Mouse (Mus musculus) MEL (cell line): ENCODE results near the gene Gsta2. TPM values are rescaled to one million over a fixed set of nuclear protein-coding genes. Genes with fewer than 3 reads are reported as not detected.
"Not testable (repeated sequence)": the region's sequence is repeated elsewhere in the genome, so short reads cannot be mapped to it uniquely, and the experiment has no call there.

Source experiments
- DNase-seq: peaks from one replicate; pipeline ENCODE4 v3.0.0; 2011; ENCODE audit warnings: low read depth, low spot score
- H3K27ac ChIP-seq: 2 replicates; pipeline ENCODE4 v1.5.1; 2012; ENCODE audit warnings: low read depth, mild to moderate bottlenecking, control low read depth, low read length, moderate library complexity; ENCODE audit not compliant: control insufficient read depth
- H3K27me3 ChIP-seq, 2 experiments: fragments of 150-350 bp in 1 of 2; sonication (generic) in 1 of 2; 2 replicates each; pipeline ENCODE4 v1.6.1; 2012; ENCODE audit warnings: low read length in 2 of 2, mild to moderate bottlenecking in 2 of 2, improper control_type of control experiment in 1 of 2, moderate library complexity in 1 of 2; ENCODE audit not compliant: insufficient read depth in 2 of 2, control insufficient read depth in 1 of 2
- H3K36me3 ChIP-seq, 2 experiments: 2 replicates each; pipeline ENCODE4 v1.6.1; 2012 to 2014; ENCODE audit warnings: low read length in 2 of 2, improper control_type of control experiment in 1 of 2, inconsistent platforms in 1 of 2, mild to moderate bottlenecking in 1 of 2; ENCODE audit not compliant: insufficient read depth in 2 of 2, control insufficient read depth in 1 of 2
- H3K4me1 ChIP-seq, 2 experiments: fragments of 150-350 bp in 1 of 2; sonication (generic) in 1 of 2; 2 replicates each; pipeline ENCODE4 v1.6.1; 2012; ENCODE audit warnings: low read length in 2 of 2, improper control_type of control experiment in 1 of 2, mild to moderate bottlenecking in 1 of 2; ENCODE audit not compliant: insufficient read depth in 2 of 2, control insufficient read depth in 1 of 2
- H3K4me3 ChIP-seq, 2 experiments: fragments of 150-350 bp in 1 of 2; sonication (generic) in 1 of 2; 2 replicates each; pipeline ENCODE4 v1.5.1; 2012; ENCODE audit warnings: low read depth in 2 of 2, low read length in 2 of 2, mild to moderate bottlenecking in 2 of 2, moderate library complexity in 2 of 2, control low read depth in 1 of 2, improper control_type of control experiment in 1 of 2; ENCODE audit not compliant: control insufficient read depth in 1 of 2, insufficient read depth in 1 of 2
- H3K79me2 ChIP-seq: 2 replicates; pipeline ENCODE4 v1.6.1; 2012; ENCODE audit warnings: mild to moderate bottlenecking, low read length, moderate library complexity; ENCODE audit not compliant: control insufficient read depth, poor library complexity, insufficient read depth
- H3K9ac ChIP-seq: 2 replicates; pipeline ENCODE4 v1.6.1; 2012; ENCODE audit warnings: low read depth, mild to moderate bottlenecking, control low read depth, low read length, moderate library complexity; ENCODE audit not compliant: control insufficient read depth, poor library complexity, severe bottlenecking
- H3K9me3 ChIP-seq: fragments of 150-350 bp; sonication (generic); replicated peaks from 2 replicates; pipeline ENCODE4 v1.6.1; 2012; ENCODE audit warnings: mild to moderate bottlenecking, low read length, improper control_type of control experiment, moderate library complexity; ENCODE audit not compliant: insufficient read depth
- BHLHE40 ChIP-seq: IDR thresholded peaks from 2 replicates; pipeline ENCODE4 v1.6.1; 2012; ENCODE audit warnings: low read depth, mild to moderate bottlenecking, inconsistent platforms, low read length, improper control_type of control experiment, borderline replicate concordance
- CHD1 ChIP-seq: IDR thresholded peaks from 2 replicates; pipeline ENCODE4 v1.6.1; 2012; ENCODE audit warnings: low read depth, mild to moderate bottlenecking, inconsistent platforms, low read length, improper control_type of control experiment
- CHD2 ChIP-seq: IDR thresholded peaks from 2 replicates; pipeline ENCODE4 v1.6.1; 2011; ENCODE audit warnings: low read length, improper control_type of control experiment
- E2F4 ChIP-seq: IDR thresholded peaks from 2 replicates; pipeline ENCODE4 v1.6.1; 2011; ENCODE audit warnings: low read depth, low read length, improper control_type of control experiment, borderline replicate concordance
- ELF1 ChIP-seq: IDR thresholded peaks from 2 replicates; pipeline ENCODE4 v1.6.1; 2014; ENCODE audit warnings: low read depth, mild to moderate bottlenecking, inconsistent platforms, low read length, improper control_type of control experiment, moderate library complexity
- EP300 ChIP-seq, 2 experiments: IDR thresholded peaks; 2 replicates each; pipeline ENCODE4 v1.6.1; 2011; ENCODE audit warnings: improper control_type of control experiment in 2 of 2, low read length in 2 of 2, low read depth in 1 of 2, mild to moderate bottlenecking in 1 of 2
- ETS1 ChIP-seq: IDR thresholded peaks from 2 replicates; pipeline ENCODE4 v1.6.1; 2012; ENCODE audit warnings: low read depth, mild to moderate bottlenecking, inconsistent platforms, low read length, improper control_type of control experiment, moderate library complexity
- JUND ChIP-seq: IDR thresholded peaks from 2 replicates; pipeline ENCODE4 v1.6.1; 2011; ENCODE audit warnings: low read depth, mild to moderate bottlenecking, improper control_type of control experiment, low read length
- KAT2A ChIP-seq: conservative IDR thresholded peaks from 2 replicates; pipeline ENCODE4 v1.6.1; 2012; ENCODE audit warnings: low read depth, low read length, improper control_type of control experiment, inconsistent platforms
- MEF2A ChIP-seq: IDR thresholded peaks from 2 replicates; pipeline ENCODE4 v1.6.1; 2014; ENCODE audit warnings: low read depth, mild to moderate bottlenecking, inconsistent platforms, low read length, improper control_type of control experiment; ENCODE audit not compliant: poor library complexity, insufficient replicate concordance, severe bottlenecking; ENCODE audit errors: extremely low read depth
- MYB ChIP-seq: IDR thresholded peaks from 2 replicates; pipeline ENCODE4 v1.6.1; 2011; ENCODE audit warnings: mild to moderate bottlenecking, low read depth, low read length, improper control_type of control experiment
- MYC ChIP-seq: IDR thresholded peaks from 2 replicates; pipeline ENCODE4 v1.6.1; 2011; ENCODE audit warnings: low read depth, mild to moderate bottlenecking, low read length, improper control_type of control experiment, moderate library complexity
- NELFE ChIP-seq: IDR thresholded peaks from 2 replicates; pipeline ENCODE4 v1.6.1; 2011; ENCODE audit warnings: low read depth, low read length, improper control_type of control experiment
- NRF1 ChIP-seq: IDR thresholded peaks from 2 replicates; pipeline ENCODE4 v1.6.1; 2014; ENCODE audit warnings: low read depth, mild to moderate bottlenecking, inconsistent platforms, low read length, improper control_type of control experiment, moderate library complexity; ENCODE audit not compliant: poor library complexity, insufficient read depth, severe bottlenecking
- SIN3A ChIP-seq: IDR thresholded peaks from 2 replicates; pipeline ENCODE4 v1.6.1; 2012; ENCODE audit warnings: low read length, improper control_type of control experiment, inconsistent platforms
- SMC3 ChIP-seq: IDR thresholded peaks from 2 replicates; pipeline ENCODE4 v1.6.1; 2011; ENCODE audit warnings: low read depth, low read length, improper control_type of control experiment
- TCF12 ChIP-seq: IDR thresholded peaks from 2 replicates; pipeline ENCODE4 v1.6.1; 2014; ENCODE audit warnings: low read depth, mild to moderate bottlenecking, inconsistent platforms, low read length, improper control_type of control experiment, moderate library complexity
- UBTF ChIP-seq: IDR thresholded peaks from 2 replicates; pipeline ENCODE4 v1.6.1; 2012; ENCODE audit warnings: low read depth, mild to moderate bottlenecking, inconsistent platforms, low read length, improper control_type of control experiment, moderate library complexity, borderline replicate concordance; ENCODE audit not compliant: insufficient read depth
- USF1 ChIP-seq: IDR thresholded peaks from 2 replicates; pipeline ENCODE4 v1.6.1; 2014; ENCODE audit warnings: low read depth, mild to moderate bottlenecking, inconsistent platforms, low read length, improper control_type of control experiment, moderate library complexity
- ZC3H11A ChIP-seq: IDR thresholded peaks from 2 replicates; pipeline ENCODE4 v1.6.1; 2012; ENCODE audit warnings: low read depth, mild to moderate bottlenecking, inconsistent platforms, low read length, improper control_type of control experiment
- ZKSCAN1 ChIP-seq: IDR thresholded peaks from 2 replicates; pipeline ENCODE4 v1.6.1; 2012; ENCODE audit warnings: low read depth, mild to moderate bottlenecking, inconsistent platforms, low read length, improper control_type of control experiment, moderate library complexity
- ZMIZ1 ChIP-seq: IDR thresholded peaks from 2 replicates; pipeline ENCODE4 v1.6.1; 2012; ENCODE audit warnings: low read depth, mild to moderate bottlenecking, inconsistent platforms, low read length, improper control_type of control experiment, moderate library complexity
- polyA plus RNA-seq, 2 experiments: library from polyadenylated mRNA; stranded (reverse) in 1 of 2; unstranded in 1 of 2; fragments of >175 nt in 1 of 2; fragments of >200 nt in 1 of 2; gene quantifications; 2 replicates each; pipeline versions ENCODE4 v1.2.1 to v1.2.4; 2012; ENCODE audit warnings: low replicate concordance in 2 of 2, low read depth in 1 of 2; ENCODE audit not compliant: insufficient read length in 2 of 2, insufficient read depth in 1 of 2, missing spikeins in 1 of 2
- total RNA-seq: library from RNA; depleted of rRNA; stranded (reverse); fragments of 300-350 nt; gene quantifications from 2 replicates; pipeline ENCODE4 v1.2.3, GENCODE M21; 2012

Gsta2 gene
- total and polyA plus RNA-seq, 3 experiments = not detected

DNA sequence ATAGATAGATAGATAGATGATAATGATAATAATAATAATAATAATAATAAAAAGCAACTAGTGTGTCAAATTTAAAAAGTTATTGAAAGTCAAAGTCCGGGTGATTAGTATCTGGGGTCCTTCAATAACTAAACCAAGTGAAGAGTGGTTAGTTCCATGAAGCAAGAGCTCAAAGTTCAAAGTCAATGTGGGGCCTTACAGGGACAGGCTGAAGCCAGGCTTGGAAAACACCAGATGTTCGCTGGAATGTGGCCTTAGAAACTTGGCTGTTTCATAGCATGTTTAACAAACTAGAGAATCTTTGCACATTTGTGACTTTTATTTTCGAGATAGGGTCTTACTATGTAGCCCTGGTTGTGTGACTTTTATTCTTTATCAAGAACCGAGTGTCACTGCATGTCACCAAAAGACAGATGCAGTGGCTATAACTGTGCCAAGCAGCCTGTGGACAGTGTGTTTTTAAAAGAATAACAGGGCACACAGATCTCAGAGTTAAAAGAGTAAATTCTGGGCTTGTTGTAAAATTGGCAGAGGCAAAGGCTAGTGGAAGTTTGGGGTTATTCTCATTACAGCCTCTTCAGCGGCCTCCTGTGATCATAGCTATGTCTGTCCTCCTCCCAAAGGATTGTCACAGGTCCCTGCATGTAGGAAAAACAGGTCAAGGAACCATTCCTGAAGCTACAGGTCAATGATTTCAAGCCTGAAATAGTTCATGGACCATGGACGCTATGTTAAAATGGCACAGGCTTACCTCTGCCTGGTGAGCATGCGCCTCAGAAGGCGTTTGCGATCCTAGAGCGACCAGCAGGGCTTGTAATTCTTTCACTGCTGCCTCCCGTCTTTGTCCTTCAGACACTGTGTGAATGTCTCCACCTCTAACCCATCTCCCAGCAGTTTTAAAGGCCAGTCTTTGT is 666 bp downstream of the Gsta2 start:
- no peak overlapping the region for H3K27ac ChIP-seq
- no peaks in the 10 kb centered on the region for H3K9me3 ChIP-seq
- peaks cover 0 to 2% of the 10 kb centered on the region in 2 experiments; a peak in 1 of 4 replicates for H3K27me3 ChIP-seq
- no peak overlapping the region for H3K9ac ChIP-seq
- H3K36me3 ChIP-seq = no peaks in the 10 kb centered on the region
- no peaks in the 10 kb centered on the region for H3K4me1 ChIP-seq
- H3K79me2 ChIP-seq = no peaks in the 10 kb centered on the region
- no peak overlapping the region for H3K4me3 ChIP-seq
- no peak for TF ChIP-seq CHD2
- no peak for TF ChIP-seq KAT2A
- TF ChIP-seq MEF2A = no peak
- TF ChIP-seq CHD1 = no peak
- TF ChIP-seq BHLHE40 = no peak
- TF ChIP-seq MYB = no peak
- no peak for TF ChIP-seq ELF1
- TF ChIP-seq JUND = no peak
- no peak for DNase-seq

DNA sequence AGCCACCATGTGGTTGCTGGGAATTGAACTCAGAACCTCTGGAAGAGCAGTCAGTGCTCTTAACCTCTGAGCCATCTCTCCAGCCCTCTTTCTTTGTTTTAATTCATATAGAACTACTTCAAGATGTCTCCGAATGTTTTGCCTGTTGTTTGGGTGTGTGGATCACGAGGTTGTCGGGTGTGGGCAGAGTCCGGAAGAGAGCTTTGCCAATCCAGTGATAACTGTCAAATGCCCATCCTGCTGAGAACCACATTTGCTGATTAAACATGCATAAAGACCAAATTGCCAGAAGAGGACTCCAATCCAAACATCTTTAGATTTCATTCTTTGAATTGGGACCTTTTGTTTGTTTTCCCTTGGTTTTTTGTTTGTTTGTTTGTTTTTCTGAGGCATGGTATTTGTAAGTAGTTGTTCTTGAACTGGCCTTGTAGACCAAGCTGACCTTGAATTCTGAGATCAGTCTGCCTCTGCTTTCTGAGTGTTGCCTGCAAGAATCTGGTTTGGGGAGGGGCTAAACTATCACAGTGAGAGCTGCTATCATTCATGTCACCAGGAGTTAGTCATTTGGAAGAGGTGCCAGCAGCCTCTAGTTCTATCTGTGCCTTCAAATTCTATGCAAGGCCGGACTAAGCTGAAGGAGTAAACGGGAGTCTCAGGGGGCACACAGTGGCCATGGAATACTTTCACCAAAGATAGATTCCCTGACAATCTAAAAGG is 3.9 kb downstream of the Gsta2 start:
- Histone ChIP-seq H3K27me3 (peaks cover 0 to 2% of the 10 kb centered on the region in 2 experiments; a peak in 1 of 4 replicates), H3K9me3 (no peaks in the 10 kb centered on the region), H3K36me3 (no peaks in the 10 kb centered on the region), H3K4me1 (no peaks in the 10 kb centered on the region), H3K9ac (no peak overlapping the region), H3K79me2 (no peaks in the 10 kb centered on the region), H3K4me3 (no peak overlapping the region), H3K27ac (no peak overlapping the region)
- DNase-seq = peak; percentile 24
- TF ChIP-seq MYC (no peak), E2F4 (no peak), UBTF (no peak), ZKSCAN1 (no peak), NELFE (no peak), SMC3 (no peak), ZC3H11A (no peak), MYB (no peak), ZMIZ1 (no peak), SIN3A (no peak), TCF12 (no peak), EP300 (IDR thresholded peaks at IDR 0.05; ENCODE audit: low read depth in 1 of 2, low read length in 2 of 2) (no peak), BHLHE40 (no peak), USF1 (no peak), MEF2A (no peak), ETS1 (no peak), NRF1 (no peak)

DNA sequence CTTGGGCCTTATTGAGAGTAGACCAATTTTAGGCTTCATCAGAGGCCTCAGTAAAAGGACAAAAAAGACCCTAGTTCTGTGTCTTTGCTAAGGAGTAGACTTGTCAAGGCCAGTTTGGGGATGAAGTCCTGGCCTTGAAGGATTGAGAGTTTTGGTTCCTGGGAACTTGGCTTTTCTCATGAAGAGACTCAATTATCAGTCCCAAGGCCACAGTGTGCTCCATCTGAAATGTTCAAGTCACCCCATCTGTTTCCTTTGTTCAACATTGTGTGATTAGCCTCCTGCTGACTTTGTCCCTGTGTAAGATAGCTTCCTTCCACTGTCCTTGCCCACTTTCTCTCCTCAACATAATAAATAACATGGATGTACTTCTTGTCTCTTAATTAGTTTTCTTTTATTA is 5.6 kb downstream of the Gsta2 start:
- H3K9me3 ChIP-seq, H3K4me1 ChIP-seq, H3K9ac ChIP-seq, H3K36me3 ChIP-seq, H3K79me2 ChIP-seq, DNase-seq, H3K4me3 ChIP-seq, H3K27ac ChIP-seq, H3K27me3 ChIP-seq: not testable (repeated sequence)
